Mouse (Mus musculus): ENCODE data around the gene Dnajc24. TPM values are rescaled to one million over a fixed set of nuclear protein-coding genes. Genes with fewer than 3 reads are reported as not detected.

Gene Dnajc24
- 45.4 TPM for polyA plus RNA-seq (2017; shearing (Covaris generic))

GRCm38 (mm10) chr2:106002835-106003739, at the start of gene Dnajc24:
Gene Dnajc24, minus strand, starts transcription at chr2:106003549.

Other genes with a start within 250 kb of the Dnajc24 start
- 24.3 TPM for gene Elp4, start 99.0 kb downstream of the Dnajc24 start, polyA plus RNA-seq (2017; shearing (Covaris generic))
- gene Immp1l, start 98.9 kb downstream of the Dnajc24 start, polyA plus RNA-seq (2017; shearing (Covaris generic)): 88.5 TPM